Mouse (Mus musculus) testis, postnatal 14 days (tissue): ENCODE data around the gene Utp14b.

Source experiments
- DNase-seq: peaks from one replicate; pipeline ENCODE4 v3.0.0; 2021; ENCODE audit warnings: low spot score

Gene Utp14b

DNA sequence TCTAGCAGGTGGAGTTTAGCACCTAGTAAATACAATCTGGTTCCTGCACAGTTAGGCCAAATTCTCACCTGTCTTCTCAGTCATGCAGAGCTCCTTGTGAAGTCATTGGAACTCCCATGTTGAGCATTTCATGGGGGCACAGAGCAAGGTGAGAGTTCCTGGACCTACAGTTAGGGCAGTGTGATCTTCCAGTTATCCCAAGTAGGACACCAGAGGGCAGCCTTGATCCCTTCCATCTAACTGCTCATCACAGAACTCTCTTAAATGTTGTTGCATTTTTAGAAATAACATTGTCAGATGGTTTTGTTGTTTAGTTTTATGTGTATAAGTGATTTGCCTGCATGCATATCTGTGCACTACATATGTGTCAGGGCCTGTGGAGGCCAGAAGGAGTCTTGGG is 29.0 kb downstream of the Utp14b start:
- DNase-seq, result no peak

DNA sequence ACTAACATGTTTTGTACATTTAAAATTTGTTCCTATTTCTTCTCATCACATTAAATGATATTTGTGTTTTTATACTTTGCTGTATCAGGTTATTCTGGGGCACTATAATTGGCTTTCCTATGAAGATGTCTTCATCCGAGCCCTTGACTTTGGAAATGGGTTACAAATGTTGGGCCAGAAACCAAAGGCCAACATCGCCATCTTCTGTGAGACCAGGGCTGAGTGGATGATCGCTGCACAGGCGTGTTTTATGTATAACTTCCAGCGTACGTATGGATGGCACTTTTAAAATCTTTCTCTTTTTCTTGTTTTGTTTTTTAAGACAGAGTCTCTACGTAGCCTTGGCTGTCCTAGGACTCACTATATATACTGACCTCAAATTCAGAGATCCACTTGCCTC is 30.3 kb downstream of the Utp14b start:
- DNase-seq, result no peak

DNA sequence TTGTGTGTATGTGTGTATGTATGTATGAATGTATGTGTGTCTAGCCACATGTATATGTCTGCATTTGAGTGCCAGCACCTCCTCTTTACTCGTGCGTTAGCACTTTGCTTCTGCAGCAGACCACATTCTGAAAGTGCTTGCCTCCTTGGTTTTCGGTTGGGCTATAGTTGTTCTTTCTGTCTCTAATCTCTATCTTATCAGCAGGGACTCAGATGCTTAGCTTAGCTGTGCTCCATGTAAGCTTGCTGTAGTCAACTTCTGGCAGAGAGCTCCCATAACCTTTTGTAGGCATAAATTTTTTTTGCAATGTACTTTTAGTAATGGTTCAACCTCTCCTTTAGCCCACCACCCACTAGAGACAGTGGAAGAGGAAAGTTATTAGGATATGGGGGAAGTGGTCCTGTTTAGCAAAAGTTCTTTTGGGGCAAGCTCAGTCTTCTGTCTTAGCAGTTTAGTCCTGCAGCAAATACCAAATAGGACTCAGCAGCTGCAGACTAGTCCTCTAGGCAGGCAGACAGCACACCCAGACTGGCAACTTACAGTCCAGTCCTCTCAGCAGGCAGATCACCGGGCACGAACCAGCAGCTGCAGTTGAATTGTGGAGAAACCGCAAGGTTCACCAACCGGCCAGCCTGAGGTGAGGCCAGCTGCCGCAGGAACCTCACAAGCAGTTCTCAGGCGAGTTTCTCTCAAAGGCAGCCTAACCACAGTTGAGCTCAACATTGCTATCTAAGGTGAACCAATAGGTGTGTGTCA is 36.8 kb downstream of the Utp14b start:
- DNase-seq, result no peak

DNA sequence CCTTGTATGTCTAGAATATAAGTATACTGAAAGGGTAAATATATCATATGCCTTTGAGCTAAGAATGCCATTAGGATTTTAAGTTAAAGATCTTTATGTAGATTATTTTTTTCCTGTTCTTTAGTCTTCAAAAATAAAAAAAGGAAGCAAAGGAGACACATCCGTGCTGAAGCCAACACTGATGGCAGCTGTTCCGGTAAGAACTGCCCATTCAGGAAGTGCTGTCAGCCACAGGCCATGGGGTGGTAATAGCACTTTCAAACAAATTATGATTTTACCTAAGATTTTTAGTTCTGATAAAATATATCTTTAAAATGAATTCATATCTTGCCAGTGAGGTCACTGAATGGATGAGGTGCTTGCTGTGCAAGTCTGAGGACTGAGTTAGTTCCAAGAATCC is 38.5 kb downstream of the Utp14b start:
- no peak for DNase-seq

DNA sequence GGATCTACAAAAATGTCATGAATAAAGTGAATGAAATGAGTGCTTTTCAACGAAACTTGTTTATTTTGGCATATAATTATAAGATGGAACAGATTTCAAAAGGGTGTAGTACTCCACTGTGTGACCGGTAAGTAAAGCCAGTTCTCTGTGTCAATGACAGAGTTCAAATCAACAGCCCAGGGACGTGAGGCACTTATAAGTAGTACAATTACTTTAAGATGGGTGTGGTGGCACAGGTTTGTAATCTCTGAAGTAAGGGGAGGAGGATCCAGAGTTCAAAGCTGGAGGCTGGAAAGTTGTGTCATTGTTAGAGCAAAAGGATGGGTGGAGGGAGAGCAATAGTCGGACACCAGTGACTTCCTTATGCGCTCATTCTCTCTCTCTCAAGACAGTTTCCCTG is 39.1 kb downstream of the Utp14b start:
- no peak for DNase-seq

DNA sequence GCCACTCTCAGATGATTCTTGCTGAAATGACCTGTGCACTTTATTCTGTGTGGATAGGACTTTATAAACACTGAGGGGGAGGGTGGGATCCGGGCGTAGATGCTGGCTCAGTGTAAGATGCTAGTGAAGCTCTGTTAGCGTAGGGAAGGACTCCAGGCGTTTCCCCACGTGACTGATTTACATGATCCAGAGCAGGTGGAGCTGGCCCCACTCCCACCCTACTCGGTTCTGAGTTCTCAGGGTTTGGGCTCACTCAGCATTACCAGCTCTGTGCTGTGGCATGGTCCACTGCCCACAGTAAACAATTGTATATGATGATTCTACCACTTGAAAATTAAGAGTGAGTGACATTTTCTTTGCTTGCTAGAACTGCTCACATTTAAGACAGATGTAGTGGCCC is 40.3 kb downstream of the Utp14b start:
- no peak for DNase-seq

DNA sequence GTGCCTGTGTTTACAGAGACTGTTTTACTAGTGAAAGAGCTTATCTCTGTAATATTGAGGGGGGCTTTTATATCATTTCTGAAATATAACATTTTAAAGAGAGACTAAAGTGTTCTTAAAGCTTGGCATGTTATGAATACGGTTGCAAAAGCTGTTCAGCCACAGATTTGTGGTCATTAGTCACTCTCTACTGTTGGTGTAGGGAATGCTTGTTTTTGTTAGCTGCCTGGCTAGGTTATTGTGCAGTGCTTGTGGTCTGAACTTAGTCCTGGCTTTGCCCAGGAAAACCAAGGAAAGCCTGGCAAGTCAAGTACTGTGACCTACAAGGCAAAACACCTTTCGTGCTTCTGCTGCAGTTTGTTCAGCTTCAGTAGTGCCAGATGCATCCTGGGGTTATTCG is 43.9 kb downstream of the Utp14b start:
- DNase-seq, result no peak

DNA sequence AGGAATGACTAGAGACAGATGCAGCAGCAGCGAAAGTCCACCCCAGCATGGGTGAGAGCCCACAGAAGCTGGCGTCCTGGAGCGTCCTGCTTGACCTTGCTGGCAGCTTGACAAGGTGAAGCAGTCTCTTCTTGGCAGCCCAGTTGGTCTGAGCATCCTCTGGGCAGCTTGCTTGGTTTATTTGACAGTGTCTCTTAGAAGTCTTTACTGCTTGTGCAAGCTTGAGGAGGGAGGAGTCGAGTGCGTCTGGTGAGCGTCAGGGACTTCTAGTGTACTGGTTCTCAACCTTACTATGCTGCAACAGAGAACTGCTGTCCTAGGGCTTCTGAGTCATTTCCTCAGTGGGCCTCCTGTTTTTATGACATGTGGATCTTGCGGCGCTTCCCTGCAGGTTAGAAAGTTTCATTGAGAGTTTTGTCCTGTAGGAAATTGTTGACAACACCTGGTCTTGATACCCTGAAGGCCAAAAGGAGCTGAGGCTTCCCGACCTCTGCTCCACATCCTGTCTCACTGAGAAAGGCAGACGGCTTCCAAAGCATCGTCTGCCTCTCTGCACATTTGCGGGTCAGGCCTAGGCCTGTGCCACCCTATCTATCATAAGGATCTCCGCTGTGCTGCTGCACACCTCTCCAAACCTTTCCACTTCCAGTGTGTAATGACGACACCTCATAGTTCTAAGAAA is 44.6 kb downstream of the Utp14b start:
- no peak for DNase-seq

DNA sequence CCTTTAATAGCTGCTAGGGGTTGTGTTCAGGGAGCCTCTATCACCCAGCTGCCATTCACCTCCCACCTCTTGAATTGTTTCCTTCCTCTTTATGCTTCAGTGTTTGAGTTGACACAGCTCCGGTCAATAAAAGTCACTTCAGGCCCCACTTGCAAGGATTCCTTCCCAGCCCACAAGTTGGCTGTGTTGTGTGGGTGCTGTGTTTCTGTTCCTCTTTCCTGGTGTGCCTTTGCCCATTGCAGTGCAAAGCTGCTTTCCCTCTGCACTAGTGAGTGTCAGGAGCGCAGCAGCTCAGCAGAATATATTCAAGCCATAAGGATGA is 45.1 kb downstream of the Utp14b start:
- no peak for DNase-seq

DNA sequence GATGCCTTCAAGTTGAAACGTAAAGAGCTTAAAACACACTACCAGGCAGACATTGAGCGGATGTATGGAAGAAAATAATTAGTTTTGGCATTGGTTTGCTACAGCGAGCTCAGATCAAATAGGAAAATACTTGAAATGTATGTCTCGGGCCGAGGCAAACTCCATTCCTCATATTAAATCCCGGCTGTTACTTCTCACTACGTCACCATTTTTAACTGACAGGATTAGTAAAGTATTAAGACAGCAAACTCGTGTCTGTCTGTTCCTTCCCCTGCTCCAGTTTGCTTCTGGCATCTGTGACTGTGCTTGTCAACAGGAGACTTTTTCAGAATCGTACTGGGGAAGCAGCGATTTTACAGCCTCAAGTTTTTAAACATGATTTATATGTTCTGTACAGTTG is 48.5 kb downstream of the Utp14b start:
- no peak for DNase-seq

DNA sequence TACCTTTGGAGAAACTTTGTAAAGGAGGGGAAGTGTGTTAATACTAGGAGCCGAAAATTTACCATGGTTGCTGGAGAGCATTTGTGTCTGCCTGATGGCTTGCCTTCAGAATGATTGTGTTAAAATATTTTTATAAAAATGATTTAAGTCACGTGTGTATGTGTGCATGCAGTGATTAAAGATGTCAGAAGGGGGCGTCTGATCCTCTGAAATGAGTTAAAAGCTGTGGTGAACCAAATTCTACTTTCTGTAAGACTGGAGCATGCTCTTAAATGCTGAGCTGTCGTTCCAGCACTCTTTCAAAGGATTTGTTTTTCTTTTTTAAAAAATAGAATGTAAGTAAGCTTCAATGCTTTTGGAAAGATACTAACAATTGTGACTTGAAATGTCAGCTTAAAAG is 49.4 kb downstream of the Utp14b start:
- no peak for DNase-seq

DNA sequence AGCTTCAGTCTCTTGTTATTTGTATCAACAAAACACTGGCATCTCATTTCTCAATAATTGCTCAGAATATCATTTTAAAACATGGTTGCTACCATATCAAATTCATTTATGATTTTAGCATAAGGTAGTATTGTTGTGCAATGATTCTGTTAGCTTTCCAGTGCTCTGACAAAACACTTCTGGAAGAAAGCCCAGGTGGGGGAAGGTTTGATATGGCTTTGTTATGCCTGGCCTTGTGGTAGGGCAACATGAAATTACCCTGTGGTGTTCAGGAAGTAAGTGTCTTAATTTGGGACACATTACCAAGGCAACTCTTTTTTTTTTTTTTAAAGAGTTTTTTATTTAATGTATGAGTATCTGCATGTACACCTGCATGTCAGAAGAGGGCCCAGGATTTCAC is 52.2 kb downstream of the Utp14b start:
- no peak for DNase-seq

DNA sequence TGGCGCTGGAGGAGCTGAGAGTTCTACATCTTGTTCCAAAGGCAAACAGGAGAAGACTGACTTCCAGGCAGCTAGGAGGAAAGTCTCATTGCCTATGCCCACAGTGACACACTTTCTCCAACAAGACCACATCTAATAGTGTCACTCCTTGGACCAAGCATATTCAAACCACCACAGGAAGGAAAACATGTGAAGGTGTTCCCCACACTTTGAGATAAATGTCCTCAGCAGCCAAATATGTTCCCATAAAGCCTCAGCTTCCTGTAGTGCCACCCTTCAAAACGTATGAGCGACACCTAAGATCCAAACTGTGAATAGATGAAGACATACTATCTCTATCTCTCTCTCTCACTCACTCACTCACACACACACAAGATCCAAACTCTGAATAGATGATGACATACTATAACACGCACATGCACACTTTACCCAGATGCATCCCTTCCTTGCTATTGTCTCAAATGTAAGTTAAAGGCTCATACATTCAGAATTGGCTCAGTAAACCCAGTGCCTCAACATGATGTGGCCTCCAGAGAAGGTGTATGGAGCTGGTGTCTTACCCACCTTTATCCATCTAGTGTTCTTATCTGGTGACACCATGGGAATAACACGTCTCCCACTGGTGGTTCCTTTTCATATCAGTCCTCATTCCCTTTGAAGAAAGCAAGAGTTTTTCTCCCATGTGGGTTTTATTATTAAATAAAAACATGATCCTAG is 52.9 kb downstream of the Utp14b start:
- no peak for DNase-seq
